9 mouse cellular contexts compared by ENCODE assay signal in the genomic region with DNA sequence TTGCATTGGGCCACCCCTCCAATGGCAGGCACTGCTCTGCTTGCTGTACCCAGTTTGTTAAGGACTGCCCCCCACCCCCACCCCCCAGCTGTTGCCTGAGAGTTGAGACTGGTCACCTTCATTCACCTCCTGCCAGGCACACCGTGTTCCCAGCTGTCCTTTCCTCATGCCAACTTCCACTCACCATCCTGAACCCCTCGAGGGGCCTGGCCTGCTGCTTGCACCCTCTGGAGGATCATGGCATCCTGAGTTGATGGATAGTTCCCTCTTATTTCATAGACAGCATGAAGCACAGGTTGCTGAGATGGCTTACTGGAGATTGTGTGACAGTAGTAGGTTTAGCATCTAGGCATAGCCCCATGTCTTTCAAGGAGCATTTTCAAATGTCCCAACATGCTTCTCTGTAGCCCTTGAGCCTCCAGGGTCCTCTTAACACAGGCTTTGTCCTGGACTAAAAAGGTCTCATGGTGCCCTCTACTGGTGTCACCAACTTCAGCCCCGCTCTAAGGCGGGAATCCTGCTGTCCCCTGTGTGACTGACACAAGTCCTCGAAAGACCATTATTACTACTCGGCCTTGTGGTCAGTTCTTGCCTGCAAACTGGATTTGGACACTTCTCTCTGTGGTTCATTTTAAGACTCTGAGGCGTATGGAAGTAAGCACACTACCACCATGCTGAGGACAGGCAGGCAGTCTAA. TPM values are rescaled to one million over a fixed set of nuclear protein-coding genes. Genes with fewer than 3 reads are reported as not detected.
DNase-seq lines count a peak whose midpoint lies in the region; ATAC-seq and TF ChIP-seq lines count a peak whose summit lies in the region.
"Had no signal": no experiment of that assay in that cellular context is flagged by ENCODE, and none has a peak within 500 bp of the region (broad histone marks: within the 10 kb centered on the region; RNA-seq: fewer than 3 reads in every experiment).

No protein-coding gene starts in this region.

- WGBS in embryonic facial prominence, embryonic 14.5 days = 49% methylated on average over 7 of the region's 7 CpGs
- 38% methylated on average over 7 of the region's 7 CpGs for WGBS in lung, adult 2 months
- WGBS in neural tube, embryonic 15.5 days = 33% methylated on average over 7 of the region's 7 CpGs

- no peaks in the 10 kb centered on the region for H3K9me3 ChIP-seq in embryonic facial prominence, embryonic 14.5 days (ENCODE audit: control insufficient read depth, low read length)
- no peaks in the 10 kb centered on the region for H3K9me3 ChIP-seq in neural tube, embryonic 15.5 days (replicated peaks)

- no peak overlapping the region for H3K4me3 ChIP-seq in embryonic facial prominence, embryonic 14.5 days (ENCODE audit: low read depth, low read length)
- H3K4me3 ChIP-seq in lung, adult 2 months (replicated peaks; ENCODE audit: extremely low read depth, low read depth, low read length) = no peak overlapping the region
- no peak overlapping the region for H3K4me3 ChIP-seq in neural tube, embryonic 15.5 days (replicated peaks)
- H3K4me3 ChIP-seq: erythroblast, embryonic 14.5 days had no signal

- no peak overlapping the region for H3K9ac ChIP-seq in embryonic facial prominence, embryonic 14.5 days (ENCODE audit: low read depth, low read length)
- no peak overlapping the region for H3K9ac ChIP-seq in neural tube, embryonic 15.5 days (replicated peaks)

- H3K4me1 ChIP-seq in embryonic facial prominence, embryonic 14.5 days (ENCODE audit: control insufficient read depth, insufficient read depth, low read length) = no peaks in the 10 kb centered on the region
- H3K4me1 ChIP-seq in lung, adult 2 months (ENCODE audit: control insufficient read depth, insufficient read depth, low read length) = no peaks in the 10 kb centered on the region
- H3K4me1 ChIP-seq in neural tube, embryonic 15.5 days = peaks cover 65% of the 10 kb centered on the region

- peak; percentile 51; the same call in 1 of the 2 replicates for ATAC-seq in embryonic facial prominence, embryonic 14.5 days (ENCODE audit: low read depth)
- ATAC-seq in neural tube, embryonic 15.5 days (ENCODE audit: low FRiP score) = peak; percentile 65

- H3K27me3 ChIP-seq in embryonic facial prominence, embryonic 14.5 days (replicated peaks; ENCODE audit: control insufficient read depth, insufficient read depth, low read length) = no peaks in the 10 kb centered on the region
- H3K27me3 ChIP-seq in neural tube, embryonic 15.5 days (replicated peaks) = no peaks in the 10 kb centered on the region

- no peak overlapping the region for H3K27ac ChIP-seq in embryonic facial prominence, embryonic 14.5 days (replicated peaks; ENCODE audit: low read depth, low read length)
- no peak overlapping the region for H3K27ac ChIP-seq in neural tube, embryonic 15.5 days (replicated peaks)

- peak; percentile 44 for DNase-seq in CD4-positive helper T cell, adult 2 months (ENCODE audit: low read depth, low spot score)
- DNase-seq in adipocyte (ENCODE audit: low spot score) = peak; percentile 22
- DNase-seq in embryonic facial prominence, embryonic 14.5 days (ENCODE audit: low spot score) = peak; percentile 77
- peak; percentile 79 to 85 for DNase-seq in heart, postnatal 10 days
- peak; percentile 79 to 83 for DNase-seq in kidney, postnatal 4 days
- no peak for DNase-seq in lung, adult 2 months
- DNase-seq in thymus, postnatal 14 days = peak; percentile 73

- no peak for TF ChIP-seq POLR2A in lung, adult 2 months (IDR thresholded peaks at IDR 0.05; ENCODE audit: borderline replicate concordance, extremely low read depth, low read depth, low read length)

- H3K4me2 ChIP-seq in embryonic facial prominence, embryonic 14.5 days (ENCODE audit: low read depth, low read length) = no peak overlapping the region
- no peak overlapping the region for H3K4me2 ChIP-seq in neural tube, embryonic 15.5 days

- intact Hi-C loops in heart, postnatal 10 days (cut with DNase I) = loop anchor here (1.0 kb wide), 1 partner anchor 163 kb away; no protein-coding TSS in a partner anchor

- 0 out of 2 replicates have a peak, but pooled peaks cover 6% of the 10 kb centered on the region for H3K36me3 ChIP-seq in embryonic facial prominence, embryonic 14.5 days (ENCODE audit: control insufficient read depth, insufficient read depth, low read length)
- no peaks in the 10 kb centered on the region for H3K36me3 ChIP-seq in neural tube, embryonic 15.5 days

- peak; percentile 82 for TF ChIP-seq CTCF in lung, adult 2 months (IDR thresholded peaks at IDR 0.05; ENCODE audit: insufficient read depth, low read length)

RNA-seq across cellular contexts. Expression of gene Spata13, which starts 54.9 kb away (rescaled TPM):
- polyA plus RNA-seq in embryonic facial prominence, embryonic 14.5 days (2014; fragmentation: Nextera tagmentation; extraction: Ambion mirVana) = 14.7 and 16.9 TPM in 2 replicates
- total RNA-seq in heart, postnatal 10 days (2021) = 10 to 100 TPM; 38.9 to 47.4 TPM
- 20.3 and 20.8 TPM in 2 replicates for polyA plus RNA-seq in lung, adult 2 months (2012; rRNA removed)
- 22.7 and 22.9 TPM in 2 replicates for polyA plus RNA-seq in neural tube, embryonic 15.5 days (2015; fragmentation: Nextera tagmentation; extraction: Ambion mirVana)
